Mouse (Mus musculus) liver, adult 2 months (tissue): ENCODE results near the gene Gm3952. TPM values are rescaled to one million over a fixed set of nuclear protein-coding genes. Genes with fewer than 3 reads are reported as not detected.

Experiments
- DNase-seq: peaks from one replicate; pipeline ENCODE4 v3.0.0-alpha.2; 2011; ENCODE audit warnings: low read depth, low spot score; ENCODE audit errors: extremely low read depth
- H3K27ac ChIP-seq: fragments of 200-500 bp; replicated peaks from 2 replicates; pipeline ENCODE4 v1.5.1; 2012; ENCODE audit warnings: low read depth, mild to moderate bottlenecking, control low read depth, inconsistent platforms, low read length; ENCODE audit not compliant: insufficient read depth
- H3K27me3 ChIP-seq: fragments of 200-500 bp; 2 replicates; pipeline ENCODE4 v1.6.1; 2012; ENCODE audit warnings: mild to moderate bottlenecking, moderate library complexity, low read length, inconsistent platforms; ENCODE audit not compliant: control insufficient read depth, insufficient read depth
- H3K36me3 ChIP-seq: fragments of 200-500 bp; 2 replicates; pipeline ENCODE4 v1.6.1; 2012; ENCODE audit warnings: low read length, inconsistent platforms; ENCODE audit not compliant: control insufficient read depth, insufficient read depth
- H3K4me1 ChIP-seq: fragments of 200-500 bp; 2 replicates; pipeline ENCODE4 v1.6.1; 2011; ENCODE audit warnings: low read length; ENCODE audit not compliant: control insufficient read depth, insufficient read depth
- H3K4me3 ChIP-seq: fragments of 200-500 bp; 2 replicates; pipeline ENCODE4 v1.5.1; 2011; ENCODE audit warnings: low read depth, mild to moderate bottlenecking, control low read depth, low read length, moderate library complexity; ENCODE audit not compliant: insufficient read depth
- H3K79me2 ChIP-seq: fragments of 200-500 bp; 2 replicates; pipeline ENCODE4 v1.6.1; 2012; ENCODE audit warnings: inconsistent platforms, mild to moderate bottlenecking, low read length, moderate library complexity; ENCODE audit not compliant: control insufficient read depth, insufficient read depth
- H3K9ac ChIP-seq: fragments of 200-500 bp; 2 replicates; pipeline ENCODE4 v1.6.1; 2012; ENCODE audit warnings: low read depth, mild to moderate bottlenecking, control low read depth, inconsistent platforms, low read length
- CTCF ChIP-seq: fragments of 200-500 bp; IDR thresholded peaks from 2 replicates; pipeline ENCODE4 v1.5.1; 2011; ENCODE audit warnings: low read depth, low read length, control low read depth
- POLR2A ChIP-seq: fragments of 200-500 bp; IDR thresholded peaks from 2 replicates; pipeline ENCODE4 v1.6.1; 2011; ENCODE audit warnings: low read length, control low read depth; ENCODE audit not compliant: insufficient read depth; ENCODE audit errors: extremely low read depth
- WGBS: fragments of 180-500 bp; shearing (Covaris S2); methylation state at CpG from one replicate; pipeline ENCODE4 v1.1.7; 2018; 5-methylcytosine and 5-hydroxymethylcytosine counted together
- polyA plus RNA-seq: library from polyadenylated mRNA; depleted of rRNA; stranded (reverse); fragments of >200 nt; gene quantifications from 2 replicates; pipeline ENCODE4 v1.2.3, GENCODE M21; 2012; rRNA removed
- total RNA-seq: library from RNA; depleted of rRNA; stranded (reverse); fragments of >200 nt; gene quantifications from 2 replicates; pipeline ENCODE4 v1.2.3, GENCODE M21; 2014; rRNA removed

The Gm3952 gene
- total and polyA plus RNA-seq, 2 experiments, result not detected

DNA sequence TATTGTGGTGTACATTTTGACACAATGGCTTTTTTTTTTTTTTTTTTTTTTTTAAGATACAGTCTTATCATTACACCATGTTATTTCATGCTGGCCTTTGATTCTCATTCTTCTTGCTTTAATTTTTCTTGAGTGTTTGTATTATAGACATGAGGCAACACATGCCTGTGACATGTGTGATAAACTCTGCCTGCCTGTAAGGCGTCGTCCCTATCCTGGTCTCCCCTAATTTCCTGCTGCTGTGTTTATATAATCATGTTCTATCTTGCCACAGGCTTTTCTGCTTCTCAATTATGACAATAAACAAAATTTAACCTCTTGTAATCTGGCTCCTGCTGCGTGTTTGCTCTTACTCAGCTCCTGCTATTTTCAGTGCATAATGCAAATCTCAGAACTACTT is 100.5 kb downstream of the Gm3952 start:
- WGBS, result 78% methylated on average over 3 of the region's 3 CpGs
- Histone ChIP-seq H3K4me3 (no peak overlapping the region), H3K27me3 (no peaks in the 10 kb centered on the region), H3K36me3 (no peaks in the 10 kb centered on the region), H3K79me2 (peaks cover 22% of the 10 kb centered on the region), H3K4me1 (peaks cover 5% of the 10 kb centered on the region; the same call in 1 of the 2 replicates), H3K27ac (no peak overlapping the region), H3K9ac (no peak overlapping the region)
- no peak for DNase-seq
- no peak for TF ChIP-seq POLR2A
- no peak for TF ChIP-seq CTCF

DNA sequence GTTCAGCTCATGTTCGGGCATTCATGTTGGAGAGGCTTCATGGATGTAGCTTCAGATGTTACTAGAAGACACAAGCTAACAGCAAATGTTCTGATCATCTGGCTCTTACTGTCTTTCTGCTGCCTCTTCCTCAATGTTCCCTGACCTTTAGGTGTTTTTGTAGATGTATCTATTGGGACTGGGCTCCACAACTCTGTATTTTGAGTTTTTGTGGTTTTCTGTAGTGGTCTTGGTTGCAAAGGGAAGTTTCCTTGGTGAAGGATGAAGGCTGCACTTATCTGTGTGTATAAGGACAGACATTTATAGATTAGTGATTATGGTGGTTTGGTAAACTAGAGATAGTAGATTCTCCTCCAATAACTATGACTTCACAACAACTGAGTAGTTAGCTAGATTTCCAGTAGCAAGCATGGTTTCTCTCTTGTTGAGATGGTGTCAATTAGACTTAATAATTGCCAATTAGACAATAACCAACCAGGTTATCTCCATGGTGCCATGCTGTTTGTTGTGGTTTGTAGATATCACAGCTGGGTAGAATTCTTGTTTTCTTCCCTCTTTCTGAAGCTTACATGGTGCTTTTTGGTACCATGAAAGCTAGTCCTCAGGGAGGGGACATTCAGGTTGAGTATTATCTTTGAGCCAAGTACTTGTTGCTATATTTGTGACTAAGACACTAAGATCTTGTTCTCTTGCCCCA is 101.6 kb downstream of the Gm3952 start:
- Histone ChIP-seq H3K79me2 (peaks cover 26% of the 10 kb centered on the region), H3K9ac (no peak overlapping the region), H3K4me3 (no peak overlapping the region), H3K27me3 (no peaks in the 10 kb centered on the region), H3K27ac (no peak overlapping the region), H3K4me1 (peaks cover 7% of the 10 kb centered on the region; the same call in 1 of the 2 replicates), H3K36me3 (no peaks in the 10 kb centered on the region)
- WGBS, result 98% methylated on average over 1 of the region's 1 CpGs
- DNase-seq, result no peak
- TF ChIP-seq POLR2A (no peak), CTCF (no peak)

Other genes with a start within 250 kb of the Gm3952 start
- 109 and 119 TPM in 2 replicates for gene Itgb1, start 113.0 kb downstream of the Gm3952 start, total RNA-seq
- gene Itgb1, start 113.0 kb downstream of the Gm3952 start, polyA plus RNA-seq, result 23.5 and 24.8 TPM in 2 replicates